Mouse (Mus musculus) bone marrow, adult 2 months (tissue): Measurements from ENCODE around the gene Actr1a.

Source experiments
- CTCF ChIP-seq: fragments of 200-500 bp; IDR thresholded peaks from 2 replicates; pipeline ENCODE4 v1.5.1; 2011; ENCODE audit warnings: low read length, control low read depth; ENCODE audit not compliant: control insufficient read depth, insufficient read depth
- POLR2A ChIP-seq: fragments of 200-500 bp; IDR thresholded peaks from 2 replicates; pipeline ENCODE4 v1.6.1; 2011; ENCODE audit warnings: low read depth, mild to moderate bottlenecking, control low read depth, low read length, borderline replicate concordance; ENCODE audit not compliant: control insufficient read depth

- no peak for TF ChIP-seq CTCF
- TF ChIP-seq POLR2A, result no peak
These were observed 57.7 kb downstream of the Actr1a start for GRCm38 (mm10) chr19:46337719-46338330.
